Mouse (Mus musculus) myocyte (in vitro differentiated cells): Measurements from ENCODE around the gene Crybg2. TPM values are rescaled to one million over a fixed set of nuclear protein-coding genes. Genes with fewer than 3 reads are reported as not detected.

Source experiments
- H3K27me3 ChIP-seq: one replicate; pipeline ENCODE4 v1.6.1; 2011; ENCODE audit not compliant: control insufficient read depth, insufficient read depth, insufficient read length
- H3K36me3 ChIP-seq: one replicate; pipeline ENCODE4 v1.6.1; 2011; ENCODE audit not compliant: control insufficient read depth, insufficient read depth
- H3K4me2 ChIP-seq: one replicate; pipeline ENCODE4 v1.6.1; 2011; ENCODE audit warnings: low read depth, control low read depth
- H3K4me3 ChIP-seq: one replicate; pipeline ENCODE4 v1.5.1; 2011; ENCODE audit warnings: mild to moderate bottlenecking, control low read depth, moderate library complexity
- H3K79me2 ChIP-seq: one replicate; pipeline ENCODE4 v1.6.1; 2011; ENCODE audit not compliant: control insufficient read depth, insufficient read depth
- H3ac ChIP-seq: one replicate; pipeline ENCODE4 v1.6.1; 2011; ENCODE audit not compliant: control insufficient read depth, insufficient read length
- CEBPB ChIP-seq: IDR thresholded peaks from 2 replicates; pipeline ENCODE4 v1.6.1; 2011; ENCODE audit warnings: mild to moderate bottlenecking, moderate library complexity; ENCODE audit not compliant: poor library complexity, insufficient read depth, severe bottlenecking
- E2F4 ChIP-seq: IDR thresholded peaks from one replicate; pipeline ENCODE4 v1.6.1; 2011; ENCODE audit warnings: mild to moderate bottlenecking, control low read depth, moderate library complexity; ENCODE audit not compliant: insufficient read depth
- MAX ChIP-seq: IDR thresholded peaks from one replicate; pipeline ENCODE4 v1.6.1; 2011; ENCODE audit warnings: low read depth, mild to moderate bottlenecking, control low read depth
- MYOD1 ChIP-seq, 3 experiments: IDR thresholded peaks; one replicate each; pipeline ENCODE4 v1.6.1; 2011; ENCODE audit warnings: control low read depth in 2 of 3, low read depth in 2 of 3, mild to moderate bottlenecking in 2 of 3, moderate library complexity in 1 of 3; ENCODE audit not compliant: insufficient read length in 2 of 3, control insufficient read depth in 1 of 3
- MYOG ChIP-seq, 3 experiments: IDR thresholded peaks; one replicate each; pipeline ENCODE4 v1.6.1; 2011; ENCODE audit warnings: control low read depth in 2 of 3, low read depth in 2 of 3, mild to moderate bottlenecking in 2 of 3; ENCODE audit not compliant: insufficient read length in 2 of 3, control insufficient read depth in 1 of 3, insufficient read depth in 1 of 3
- POLR2A ChIP-seq: IDR thresholded peaks from one replicate; pipeline ENCODE4 v1.6.1; 2011; ENCODE audit warnings: low read depth, mild to moderate bottlenecking, control low read depth, moderate library complexity; ENCODE audit not compliant: insufficient read length
- POLR2AphosphoS2 ChIP-seq: IDR thresholded peaks from one replicate; pipeline ENCODE4 v1.6.1; 2011; ENCODE audit warnings: low read depth, control low read depth; ENCODE audit not compliant: insufficient read length
- REST ChIP-seq: IDR thresholded peaks from one replicate; pipeline ENCODE4 v1.6.1; 2011; ENCODE audit warnings: mild to moderate bottlenecking, control low read depth, moderate library complexity; ENCODE audit not compliant: insufficient read depth, insufficient read length
- SRF ChIP-seq: IDR thresholded peaks from one replicate; pipeline ENCODE4 v1.6.1; 2011; ENCODE audit warnings: low read depth; ENCODE audit not compliant: control insufficient read depth, insufficient read length
- TCF12 ChIP-seq: IDR thresholded peaks from one replicate; pipeline ENCODE4 v1.6.1; 2011; ENCODE audit warnings: mild to moderate bottlenecking, control low read depth; ENCODE audit not compliant: poor library complexity, insufficient read depth, severe bottlenecking
- TCF3 ChIP-seq: IDR thresholded peaks from one replicate; pipeline ENCODE4 v1.6.1; 2011; ENCODE audit warnings: low read depth, control low read depth; ENCODE audit not compliant: insufficient read length
- USF1 ChIP-seq: IDR thresholded peaks from one replicate; pipeline ENCODE4 v1.6.1; 2011; ENCODE audit warnings: low read depth, mild to moderate bottlenecking, control low read depth, moderate library complexity
- polyA plus RNA-seq: library from polyadenylated mRNA; unstranded; fragments of >200 nt; fragmentation: generic; extraction: Trizol; gene quantifications from one replicate; pipeline ENCODE4 v1.2.1, GENCODE M21; 2012; ENCODE audit warnings: missing spikeins

The Crybg2 gene
- polyA plus RNA-seq, 1 experiment = 0.58 TPM

DNA sequence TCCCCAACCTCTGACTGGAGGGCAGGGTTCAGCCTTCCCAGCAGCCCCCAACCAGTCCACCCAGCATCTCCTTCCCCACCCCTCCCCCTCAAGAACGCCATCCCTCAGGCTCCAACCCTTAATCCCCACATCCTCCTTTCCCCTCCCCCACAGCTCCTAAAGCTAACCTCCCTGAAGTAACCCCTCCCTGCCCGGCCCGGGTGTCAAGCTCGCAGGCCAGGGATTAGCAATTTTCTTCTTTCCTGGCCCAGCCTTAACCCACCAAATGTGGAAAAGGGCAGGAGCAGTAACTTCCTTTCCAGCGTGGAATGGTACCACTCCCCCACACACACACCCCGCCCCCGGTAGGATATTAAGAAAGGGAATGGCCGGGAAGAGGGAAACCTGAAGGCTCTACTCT is 43.8 kb upstream of the Crybg2 start:
- no peak overlapping the region for H3K4me2 ChIP-seq

DNA sequence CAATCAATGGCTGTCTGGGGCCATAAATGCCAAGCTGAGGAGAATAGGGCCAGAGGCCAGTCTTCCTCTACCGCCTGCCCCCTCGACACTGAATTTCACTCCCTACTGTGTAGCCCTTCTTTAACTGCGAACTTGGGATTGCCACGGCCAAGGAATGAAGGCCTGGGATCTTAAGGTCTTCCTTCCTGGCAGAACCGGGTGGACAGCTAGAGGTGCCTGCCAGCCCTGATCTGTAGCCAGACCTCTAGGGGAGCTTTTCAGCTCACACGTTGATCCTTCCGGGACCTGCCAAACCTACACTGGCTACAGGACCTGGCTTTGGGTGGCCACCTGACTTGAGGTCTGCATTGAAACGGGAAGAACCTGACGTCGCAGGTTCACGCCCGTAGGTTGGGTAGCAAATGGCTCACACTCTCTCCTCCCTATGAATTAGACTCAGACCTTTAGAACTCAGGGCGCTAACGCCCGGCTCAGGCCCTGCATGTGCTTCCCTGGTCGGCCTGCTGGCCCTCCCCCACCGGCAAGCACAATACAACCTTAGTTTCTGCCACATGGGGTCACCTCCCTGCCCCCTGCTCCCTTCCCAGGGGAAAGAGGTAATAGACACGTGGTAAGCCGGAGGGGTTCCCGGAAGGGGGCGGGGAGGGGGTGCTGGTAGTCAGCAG is 43.3 kb upstream of the Crybg2 start:
- TF ChIP-seq POLR2A (no peak), TCF12 (no peak), USF1 (no peak), MYOD1 (IDR thresholded peaks at IDR 0.05; ENCODE audit: control insufficient read depth in 1 of 3, insufficient read length in 2 of 3, low read depth in 2 of 3) (no peak), TCF3 (no peak)
- no peak overlapping the region for H3K4me2 ChIP-seq
- no peaks in the 10 kb centered on the region for H3K36me3 ChIP-seq
- peaks cover 31% of the 10 kb centered on the region for H3K27me3 ChIP-seq
- H3ac ChIP-seq = no peak overlapping the region
- H3K79me2 ChIP-seq = no peaks in the 10 kb centered on the region
- H3K4me3 ChIP-seq = no peak overlapping the region

More for the DNA sequence above, 43.8 kb upstream of the Crybg2 start:
- peaks cover 36% of the 10 kb centered on the region for H3K27me3 ChIP-seq
- H3ac ChIP-seq = no peak overlapping the region
- TF ChIP-seq CEBPB (no peak), TCF3 (no peak), MYOD1 (IDR thresholded peaks at IDR 0.05; ENCODE audit: control insufficient read depth in 1 of 3, insufficient read length in 2 of 3, low read depth in 2 of 3) (no peak), SRF (no peak), REST (no peak), POLR2AphosphoS2 (no peak)
- no peaks in the 10 kb centered on the region for H3K79me2 ChIP-seq
- no peak overlapping the region for H3K4me3 ChIP-seq
- no peaks in the 10 kb centered on the region for H3K36me3 ChIP-seq

DNA sequence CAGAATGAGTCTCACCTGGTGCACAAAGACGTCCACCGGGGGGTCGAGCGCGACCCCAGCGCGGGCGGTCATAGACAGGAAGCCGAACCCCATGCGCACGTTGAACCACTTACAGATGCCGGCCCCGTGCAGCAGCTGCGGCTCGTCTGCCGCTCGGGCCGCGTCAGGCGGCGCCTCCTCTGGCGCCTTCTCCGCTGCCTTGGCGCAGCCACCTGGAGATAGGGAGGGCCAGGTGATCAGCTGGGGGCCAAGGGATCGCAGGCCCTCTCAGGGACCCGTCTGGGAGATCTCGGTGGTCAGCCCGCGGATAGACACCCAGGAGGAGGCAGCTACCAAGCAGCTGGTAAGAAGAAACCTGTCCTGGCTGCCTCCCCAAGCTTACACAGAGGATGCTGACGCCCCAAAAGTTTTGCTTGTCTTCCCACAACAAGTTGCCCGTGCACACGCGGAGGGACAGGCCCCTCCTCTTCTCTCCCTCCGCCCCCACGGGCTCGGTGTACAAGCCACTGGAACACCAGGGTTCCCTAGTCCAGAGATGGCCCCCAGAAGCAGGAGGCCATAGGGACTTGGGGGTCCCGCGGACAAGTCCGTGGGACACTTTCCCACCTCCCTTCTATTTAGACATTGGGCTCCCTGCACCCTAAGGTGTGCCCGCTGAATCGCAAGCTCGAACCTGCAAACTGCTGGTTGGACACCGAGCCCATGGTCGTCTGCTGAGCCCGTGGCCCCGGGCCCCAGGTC is 42.4 kb upstream of the Crybg2 start:
- H3K79me2 ChIP-seq = no peaks in the 10 kb centered on the region
- H3ac ChIP-seq = no peak overlapping the region
- H3K4me2 ChIP-seq = no peak overlapping the region
- no peak overlapping the region for H3K4me3 ChIP-seq
- TF ChIP-seq MYOG (IDR thresholded peaks at IDR 0.05; ENCODE audit: control insufficient read depth in 1 of 3, insufficient read depth in 1 of 3, insufficient read length in 2 of 3, low read depth in 2 of 3) (no peak), MAX (no peak), REST (no peak), POLR2A (no peak), POLR2AphosphoS2 (no peak), CEBPB (no peak), USF1 (no peak), E2F4 (no peak), TCF3 (no peak), MYOD1 (IDR thresholded peaks at IDR 0.05; ENCODE audit: control insufficient read depth in 1 of 3, insufficient read length in 2 of 3, low read depth in 2 of 3) (no peak)
- no peaks in the 10 kb centered on the region for H3K36me3 ChIP-seq
- peaks cover 31% of the 10 kb centered on the region for H3K27me3 ChIP-seq

DNA sequence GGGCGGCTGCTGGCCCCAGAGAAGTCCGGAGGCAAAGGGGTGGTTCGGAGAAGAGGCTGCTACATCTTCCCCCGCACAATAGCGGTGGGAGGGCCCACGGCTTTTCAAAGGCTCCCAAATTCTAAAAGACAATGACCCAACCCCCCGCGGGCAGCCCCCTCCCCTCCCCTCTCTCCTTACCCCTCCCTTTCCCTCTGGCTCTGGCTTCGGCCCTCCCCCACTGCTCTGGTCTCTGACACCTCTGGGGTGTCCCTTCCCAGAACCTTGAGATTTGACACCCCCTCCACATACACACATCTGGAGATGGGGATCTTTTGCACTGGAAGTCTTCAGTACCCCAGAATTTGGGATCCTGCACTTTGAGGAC is 41.9 kb upstream of the Crybg2 start, which contains the start of gene Lin28a:
Gene Lin28a, minus strand, starts transcription at position 63 of the 367 bp plus-strand sequence.
- Histone ChIP-seq H3K36me3 (no peaks in the 10 kb centered on the region), H3K27me3 (peaks cover 32% of the 10 kb centered on the region)
- no peak for TF ChIP-seq POLR2A
- TF ChIP-seq MYOD1 (IDR thresholded peaks at IDR 0.05; ENCODE audit: control insufficient read depth in 1 of 3, insufficient read length in 2 of 3, low read depth in 2 of 3) = no peak
- TF ChIP-seq E2F4 = no peak
- TF ChIP-seq TCF12 = no peak
- TF ChIP-seq REST = no peak
- no peak for TF ChIP-seq CEBPB
- TF ChIP-seq MYOG (IDR thresholded peaks at IDR 0.05; ENCODE audit: control insufficient read depth in 1 of 3, insufficient read depth in 1 of 3, insufficient read length in 2 of 3, low read depth in 2 of 3) = no peak
- no peak for TF ChIP-seq TCF3
- no peak for TF ChIP-seq SRF
- TF ChIP-seq MAX = no peak
- no peak for TF ChIP-seq USF1
- TF ChIP-seq POLR2AphosphoS2 = no peak

DNA sequence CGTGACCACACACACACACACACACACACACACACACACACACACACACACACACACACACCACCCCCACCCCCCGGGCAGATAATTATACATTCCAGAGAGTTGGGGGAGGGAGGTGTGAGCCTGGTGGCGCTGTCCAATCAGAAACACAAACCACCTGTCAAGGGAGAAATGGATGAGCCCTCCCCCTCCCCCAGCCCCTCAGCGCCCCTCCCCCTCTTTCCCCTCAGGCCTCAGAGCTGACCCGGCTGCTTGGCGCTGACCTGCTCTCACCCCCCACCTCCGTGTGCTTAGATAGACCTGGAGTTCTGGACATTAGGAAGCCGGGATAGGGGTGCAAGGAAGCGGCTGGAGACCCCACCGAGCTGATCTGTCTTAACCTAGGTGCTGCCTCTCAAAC is 41.4 kb upstream of the Crybg2 start:
- Histone ChIP-seq H3K36me3 (no peaks in the 10 kb centered on the region), H3K4me2 (no peak overlapping the region), H3K79me2 (no peaks in the 10 kb centered on the region), H3K4me3 (no peak overlapping the region), H3K27me3 (peaks cover 37% of the 10 kb centered on the region), H3ac (no peak overlapping the region)
- TF ChIP-seq POLR2A = no peak
- TF ChIP-seq USF1 = no peak
- TF ChIP-seq REST = no peak
- TF ChIP-seq MAX = no peak
- no peak for TF ChIP-seq MYOD1 (IDR thresholded peaks at IDR 0.05; ENCODE audit: control insufficient read depth in 1 of 3, insufficient read length in 2 of 3, low read depth in 2 of 3)

More for the DNA sequence above, 41.9 kb upstream of the Crybg2 start, which contains the start of gene Lin28a:
- H3ac ChIP-seq = no peak within 1 kb of the TSS
- no peak within 1 kb of the TSS for H3K4me2 ChIP-seq
- H3K4me3 ChIP-seq = no peak within 1 kb of the TSS
- no peaks in the 10 kb centered on the region for H3K79me2 ChIP-seq
